Mouse (Mus musculus) cerebellum, adult 11 months (tissue): Measurements from ENCODE around the gene Olfr1031.
"Not testable (repeated sequence)": the region's sequence is repeated elsewhere in the genome, so short reads cannot be mapped to it uniquely, and the experiment has no call there.

ENCODE experiments used
- DNase-seq: peaks from one replicate; pipeline ENCODE4 v3.0.0; 2022

The Olfr1031 gene

DNA sequence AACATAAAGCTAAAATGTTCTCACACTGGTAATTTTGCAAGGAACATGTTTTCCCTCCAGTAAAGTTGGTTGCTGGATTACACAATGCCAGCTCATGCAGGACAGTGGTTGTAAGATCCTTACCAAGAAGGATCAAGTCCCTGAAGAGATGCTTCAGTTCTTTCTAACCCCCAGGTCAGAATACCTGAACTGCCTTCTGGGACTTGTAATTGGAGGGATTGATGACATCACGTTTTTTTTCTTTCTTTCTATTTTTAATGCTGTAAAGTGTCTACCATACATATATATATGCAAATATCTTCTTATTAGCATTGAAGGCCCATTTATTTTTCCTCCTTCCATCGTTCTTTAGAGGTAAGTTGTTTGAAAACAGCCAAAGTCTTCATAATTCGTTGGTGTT lies at the start of gene Olfr1031:
TSS of gene Olfr1031 (plus strand) at position 301 of the 400 bp plus-strand sequence.
- DNase-seq = no peak

DNA sequence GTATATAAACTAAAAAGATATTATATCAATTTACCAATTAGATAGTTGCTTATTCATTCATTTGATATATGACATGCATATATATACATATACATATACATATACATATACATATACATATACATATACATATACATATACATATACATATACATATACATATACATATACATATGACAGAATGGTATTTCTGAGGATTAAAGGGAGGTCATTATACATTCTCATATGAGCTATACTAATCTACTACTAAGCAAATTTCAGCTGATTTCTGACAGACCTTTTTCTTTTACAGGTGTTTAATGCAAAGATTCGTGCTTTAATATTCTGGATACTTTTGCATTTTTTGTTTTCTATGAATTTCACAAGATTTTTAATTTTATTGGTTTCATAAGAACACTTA lies 40.0 kb upstream of the Olfr1031 start, which contains the start of gene Olfr1028:
TSS of gene Olfr1028 (plus strand) at position 301 of the 400 bp plus-strand sequence.
- DNase-seq = no peak

DNA sequence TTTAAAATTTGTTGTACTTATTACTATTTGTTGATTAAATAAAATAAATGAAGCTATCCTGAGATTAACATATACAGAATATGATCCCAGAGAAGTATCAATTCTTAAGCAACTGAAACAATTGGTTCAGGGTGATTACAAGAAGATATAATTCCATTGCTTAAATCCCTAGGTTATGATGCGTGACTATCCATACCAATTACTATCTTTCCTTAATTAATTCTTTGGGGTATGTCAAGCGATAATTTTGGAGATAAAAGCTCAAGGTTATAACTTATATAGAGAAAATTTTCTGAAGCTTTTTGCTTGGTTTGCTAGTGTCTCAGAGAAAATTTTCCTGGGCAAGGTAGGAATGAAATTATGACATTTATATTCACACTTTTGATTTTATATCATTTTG lies 16.5 kb upstream of the Olfr1031 start, which contains the start of gene Olfr1029:
TSS of gene Olfr1029 (plus strand) at position 301 of the 400 bp plus-strand sequence.
- no peak for DNase-seq

DNA sequence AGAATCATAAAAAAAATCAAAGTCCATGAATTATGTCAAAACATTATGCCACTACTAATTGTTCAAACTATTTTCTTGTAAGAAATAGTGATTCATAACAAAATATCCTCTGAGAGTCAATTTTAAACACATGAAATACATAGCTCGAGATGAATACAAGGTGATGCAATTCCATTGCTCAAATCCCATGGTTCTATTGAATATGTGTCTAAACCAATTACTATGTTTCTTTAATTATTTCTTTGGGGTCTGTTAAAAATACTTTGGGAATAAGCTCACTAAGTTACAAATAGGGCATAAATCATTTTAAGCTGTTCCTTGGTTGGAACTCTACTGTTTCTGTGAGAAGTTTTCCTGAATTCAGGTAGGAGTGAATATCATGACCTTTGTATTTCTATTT lies 11.1 kb upstream of the Olfr1031 start, which contains the start of gene Olfr1030:
TSS of gene Olfr1030 (plus strand) at position 301 of the 400 bp plus-strand sequence.
- DNase-seq = no peak

DNA sequence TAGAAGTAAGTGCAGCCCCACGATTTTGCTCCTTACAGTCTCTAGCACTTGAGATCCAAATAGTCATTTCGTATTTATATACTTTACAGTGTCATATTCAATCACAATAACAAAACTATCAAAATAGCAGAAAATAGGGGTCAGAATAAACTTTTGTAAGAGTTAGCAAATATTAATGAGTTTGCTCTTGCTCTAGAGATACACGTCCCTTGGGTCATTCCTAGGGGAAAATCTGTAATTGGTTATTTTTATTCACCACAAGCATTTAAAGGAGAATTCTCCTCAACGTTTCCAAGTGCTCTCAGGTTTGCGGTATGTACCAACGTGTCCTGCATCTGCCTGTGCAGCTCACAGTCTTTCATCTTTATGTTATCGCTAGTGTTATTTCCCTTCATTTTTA lies 15.1 kb downstream of the Olfr1031 start, which contains the start of gene Olfr1032:
TSS of gene Olfr1032 (plus strand) at position 301 of the 400 bp plus-strand sequence.
- DNase-seq = no peak

DNA sequence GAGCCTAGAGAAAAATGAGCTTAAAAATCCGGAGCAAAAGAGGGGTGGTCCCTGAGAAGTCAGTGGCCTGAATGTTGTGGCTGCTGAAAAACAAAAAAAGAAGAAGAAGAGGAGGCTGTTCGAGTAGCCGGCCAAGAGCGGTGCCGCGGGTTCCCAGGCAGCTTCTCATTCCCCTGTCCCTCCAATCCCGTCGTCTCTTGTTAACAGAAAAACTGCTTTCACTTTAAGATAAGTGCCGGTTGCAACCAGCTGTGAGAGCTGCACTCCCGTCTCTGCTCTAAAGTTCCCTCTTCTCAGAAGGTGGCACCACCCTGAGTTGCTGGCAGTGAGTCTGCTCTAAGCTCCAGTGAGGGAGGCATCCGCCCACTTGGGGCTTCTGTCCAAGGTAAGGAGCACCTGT lies 30.3 kb downstream of the Olfr1031 start, which contains the start of gene Olfr1033:
TSS of gene Olfr1033 (plus strand) at position 228 of the 400 bp plus-strand sequence.
- not testable (repeated sequence) for DNase-seq

DNA sequence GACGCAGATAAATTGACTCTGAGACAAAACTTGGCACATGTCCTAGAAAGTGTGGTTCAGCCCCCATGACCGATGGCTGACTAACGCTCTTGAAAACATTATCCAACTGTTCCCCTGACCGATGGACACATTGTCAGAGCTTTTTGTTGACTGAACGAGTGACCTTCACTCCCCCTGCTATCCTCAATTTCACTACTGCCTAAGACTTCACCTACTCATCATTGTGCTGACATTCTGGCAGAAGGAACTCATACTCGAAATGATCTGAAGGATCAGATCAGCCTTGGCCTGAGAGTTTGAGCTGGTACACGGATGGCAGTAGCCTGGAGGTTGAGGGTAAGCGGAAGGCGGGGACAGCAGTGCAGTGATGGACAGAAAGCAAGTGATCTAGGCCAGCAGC lies 31.4 kb downstream of the Olfr1031 start:
- not testable (repeated sequence) for DNase-seq
